Mouse (Mus musculus) Patski (cell line): ENCODE measurements at regions not wholly inside any gene's neighbourhood (a gene's known extent, or its start where the extent isn't known, plus 50 kb on each side); places are given as distances from the start of the nearest gene placed in this dataset.

Experiments
- ATAC-seq: fragments of 100-300 bp; one replicate; pipeline ENCODE4 v1.8.0; 2021
- CTCF ChIA-PET: fragments of 350-600 bp; sonication (Branson Sonifier 250); formaldehyde crosslinking; loops from one replicate; lab custom pipeline; 2022; ENCODE audit warnings: inconsistent platforms; lab: Charles Lee
- POLR2A ChIA-PET: fragments of 350-600 bp; sonication (Branson Sonifier 250); formaldehyde crosslinking; loops from one replicate; lab custom pipeline; 2022; ENCODE audit warnings: antibody characterized with exemption, inconsistent platforms; lab: Charles Lee
- DNase-seq: peaks from one replicate; pipeline ENCODE4 v3.0.0-alpha.2; 2011; ENCODE audit warnings: low read depth, low spot score
- H3K27me3 ChIP-seq: fragments of 371-371 bp; one replicate; pipeline ENCODE4 v1.5.1; 2021
- CTCF ChIP-seq: fragments of 100-300 bp; IDR thresholded peaks from one replicate; pipeline ENCODE4 v1.5.1; 2021
- in situ Hi-C: fragments of 300-500 bp; cut with MboI; formaldehyde crosslinking; loops from 3 replicates; pipeline ENCODE4 v1.11.1; 2018; ENCODE audit warnings: low pct_unique_long_range_greater_than_20kb, mixed read lengths

- in situ Hi-C loops, result no loop called here
- CTCF ChIA-PET, result interaction anchor here (1.1 to 1.8 kb wide), 2 partner anchors 20 to 309 kb away, joined by 3 to 4 read pairs; no protein-coding TSS in a partner anchor
- TF ChIP-seq CTCF, result no peak
- H3K27me3 ChIP-seq, result no peaks in the 10 kb centered on the region
- DNase-seq (no peak), ATAC-seq (no peak)
- POLR2A ChIA-PET, result no interaction called here
Measured at GRCm38 (mm10) chr3:15179079-15179812, 152.9 kb downstream of the Gm9733 start.

DNA sequence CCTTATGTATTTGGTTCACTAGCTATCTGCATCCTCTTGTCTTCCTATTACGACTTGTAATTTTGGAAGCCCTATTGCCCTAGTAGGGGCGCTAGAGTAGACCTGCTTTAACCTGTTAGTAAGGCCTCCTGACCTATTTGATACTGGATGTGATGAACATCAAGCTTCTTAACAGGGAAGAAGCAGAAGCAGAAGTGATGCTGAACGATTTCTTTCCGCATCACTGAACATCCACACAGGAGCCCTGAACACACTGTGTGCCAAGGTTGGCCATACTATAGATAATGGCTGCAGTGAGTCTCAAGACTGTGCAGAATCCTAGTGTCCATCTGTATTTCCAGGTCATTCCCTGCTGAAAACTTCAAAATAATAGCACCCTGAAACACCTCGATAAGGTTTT is 151.0 kb downstream of the Gm9733 start:
- no peaks in the 10 kb centered on the region for H3K27me3 ChIP-seq
- in situ Hi-C loops, result no loop called here
- no peak for DNase-seq
- POLR2A ChIA-PET, result interaction anchor here (1.0 kb wide), 1 partner anchor 36 kb away, joined by 3 read pairs; no protein-coding TSS in a partner anchor
- CTCF ChIA-PET, result no interaction called here
- TF ChIP-seq CTCF, result no peak
- no peak for ATAC-seq

- no peaks in the 10 kb centered on the region for H3K27me3 ChIP-seq
- ChIA-PET CTCF (interaction anchor here (0.8 to 1.2 kb wide), 4 partner anchors 19 to 286 kb away, joined by 3 to 5 read pairs (median 3); no protein-coding TSS in a partner anchor), POLR2A (no interaction called here)
- no peak for ATAC-seq
- no peak for TF ChIP-seq CTCF
- in situ Hi-C loops, result no loop called here
- DNase-seq, result peak; percentile 31
Measured at GRCm38 (mm10) chr3:15186731-15187130, 145.4 kb downstream of the Gm9733 start.

GRCm38 (mm10) chr3:15194362-15194761 is 137.7 kb downstream of the Gm9733 start:
- CTCF ChIA-PET, result interaction anchor here (0.6 to 4.3 kb wide), 26 partner anchors 10 to 327 kb away, joined by 3 to 41 read pairs (median 4); partner anchors contain the start of gene Car2
- in situ Hi-C loops, result no loop called here
- H3K27me3 ChIP-seq, result no peaks in the 10 kb centered on the region
- peak; percentile 97 for TF ChIP-seq CTCF
- POLR2A ChIA-PET, result interaction anchor here (0.9 to 1.1 kb wide), 2 partner anchors 47 to 308 kb away, joined by 3 read pairs; partner anchors contain the start of gene Car2
- DNase-seq (peak; percentile 56), ATAC-seq (peak; percentile 98)

DNA sequence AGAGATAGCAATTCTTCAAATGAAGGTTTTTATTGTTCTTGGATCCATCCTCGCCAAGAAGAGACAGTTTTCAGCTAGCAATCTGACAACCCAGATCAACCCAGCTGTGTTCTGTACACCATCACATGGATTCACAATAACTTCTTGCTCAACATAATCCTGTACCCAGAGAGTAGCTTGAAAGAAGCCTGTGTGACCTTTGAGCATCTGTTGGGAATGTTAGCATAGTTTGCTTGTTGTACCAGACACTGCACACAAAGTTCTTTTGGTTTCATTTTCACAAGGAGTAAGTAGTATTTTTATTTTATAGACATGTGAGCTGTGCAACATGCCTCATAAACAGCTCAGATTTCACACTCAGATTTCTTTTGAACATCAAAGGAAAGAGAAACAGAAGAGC is 136.0 kb downstream of the Gm9733 start:
- no peaks in the 10 kb centered on the region for H3K27me3 ChIP-seq
- ChIA-PET POLR2A (no interaction called here), CTCF (interaction anchor here (0.7 to 4.3 kb wide), 10 partner anchors 9 to 326 kb away, joined by 3 to 41 read pairs (median 4); no protein-coding TSS in a partner anchor)
- no peak for ATAC-seq
- no peak for TF ChIP-seq CTCF
- in situ Hi-C loops, result loop anchor here (5.0 kb wide), 1 partner anchor 324 kb away; no protein-coding TSS in a partner anchor
- DNase-seq, result no peak

GRCm38 (mm10) chr3:15198086-15198485 is 134.0 kb downstream of the Gm9733 start:
- POLR2A ChIA-PET, result interaction anchor here (0.6 kb wide), 1 partner anchor 33 kb away, joined by 4 read pairs; no protein-coding TSS in a partner anchor
- no peak for TF ChIP-seq CTCF
- in situ Hi-C loops, result loop anchor here (5.0 kb wide), 1 partner anchor 326 kb away; no protein-coding TSS in a partner anchor
- ATAC-seq (no peak), DNase-seq (no peak)
- no peaks in the 10 kb centered on the region for H3K27me3 ChIP-seq
- CTCF ChIA-PET, result interaction anchor here (0.6 to 4.3 kb wide), 5 partner anchors 17 to 324 kb away, joined by 3 to 41 read pairs (median 6); no protein-coding TSS in a partner anchor

DNA sequence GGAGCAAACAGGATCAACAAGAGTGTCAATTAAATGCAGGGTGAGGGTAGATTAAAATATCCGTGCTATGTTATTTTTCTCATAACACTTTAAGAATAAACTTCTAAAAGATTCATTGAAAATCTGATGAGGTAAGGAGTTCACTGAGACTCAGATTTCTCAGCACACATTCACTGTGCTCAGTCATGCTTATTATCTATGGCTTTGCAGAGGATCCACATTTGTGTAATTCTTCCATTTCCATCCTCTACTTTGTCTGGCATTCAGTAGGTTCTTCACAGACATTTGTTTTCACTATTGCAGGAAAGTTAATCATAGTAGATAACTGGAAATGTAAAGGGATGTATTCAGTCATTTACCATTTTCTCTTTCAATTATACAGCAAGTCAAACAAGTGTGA is 131.8 kb downstream of the Gm9733 start:
- in situ Hi-C loops, result loop anchor here (5.0 kb wide), 1 partner anchor 37 kb away; no protein-coding TSS in a partner anchor
- POLR2A ChIA-PET, result interaction anchor here (0.6 kb wide), 1 partner anchor 9 kb away, joined by 3 read pairs; no protein-coding TSS in a partner anchor
- ATAC-seq (peak; percentile 71), DNase-seq (peak; percentile 64)
- H3K27me3 ChIP-seq, result no peaks in the 10 kb centered on the region
- CTCF ChIA-PET, result interaction anchor here (1.4 to 1.7 kb wide), 3 partner anchors 15 to 326 kb away, joined by 5 to 9 read pairs (median 6); no protein-coding TSS in a partner anchor
- TF ChIP-seq CTCF, result no peak

- POLR2A ChIA-PET, result interaction anchor here (0.6 kb wide), 1 partner anchor 8 kb away, joined by 3 read pairs; no protein-coding TSS in a partner anchor
- no peaks in the 10 kb centered on the region for H3K27me3 ChIP-seq
- in situ Hi-C loops, result loop anchor here (5.0 kb wide), 1 partner anchor 36 kb away; no protein-coding TSS in a partner anchor
- DNase-seq (no peak), ATAC-seq (peak; percentile 61)
- CTCF ChIA-PET, result interaction anchor here (1.3 to 1.7 kb wide), 4 partner anchors 14 to 327 kb away, joined by 3 to 9 read pairs (median 6); no protein-coding TSS in a partner anchor
- no peak for TF ChIP-seq CTCF
Measured at GRCm38 (mm10) chr3:15200990-15201389, 131.1 kb downstream of the Gm9733 start.

DNA sequence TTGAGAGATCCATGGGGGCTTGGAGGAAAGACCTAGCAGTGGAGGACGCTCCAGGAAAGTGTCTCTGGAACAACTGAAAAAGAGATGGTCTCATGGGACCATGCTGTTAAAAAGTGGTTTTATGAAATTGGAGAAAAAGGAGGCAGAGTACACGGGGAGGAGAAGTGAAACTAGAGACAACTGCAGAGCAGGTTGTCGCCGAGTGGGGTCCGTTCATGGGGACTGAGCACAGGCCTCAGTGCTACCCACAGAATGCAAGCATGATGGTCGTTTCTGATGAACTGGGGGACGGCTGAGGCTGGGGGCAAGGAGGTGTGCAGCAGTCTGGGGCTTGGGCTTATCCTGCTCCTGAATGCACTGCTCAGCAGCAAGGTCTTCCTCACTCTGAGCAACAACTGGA is 129.3 kb downstream of the Gm9733 start:
- H3K27me3 ChIP-seq, result no peaks in the 10 kb centered on the region
- TF ChIP-seq CTCF, result no peak
- in situ Hi-C loops, result loop anchor here (5.0 kb wide), 1 partner anchor 35 kb away; no protein-coding TSS in a partner anchor
- DNase-seq, result no peak
- ChIA-PET CTCF (interaction anchor here (0.6 to 1.9 kb wide), 3 partner anchors 10 to 333 kb away, joined by 3 to 5 read pairs (median 4); no protein-coding TSS in a partner anchor), POLR2A (no interaction called here)
- no peak for ATAC-seq
